Mouse (Mus musculus): ENCODE results near the gene Bloc1s1. TPM values are rescaled to one million over a fixed set of nuclear protein-coding genes. Genes with fewer than 3 reads are reported as not detected.

The Bloc1s1 gene
- polyA plus RNA-seq, 1 experiment from 2014 or later, result 196 TPM

DNA sequence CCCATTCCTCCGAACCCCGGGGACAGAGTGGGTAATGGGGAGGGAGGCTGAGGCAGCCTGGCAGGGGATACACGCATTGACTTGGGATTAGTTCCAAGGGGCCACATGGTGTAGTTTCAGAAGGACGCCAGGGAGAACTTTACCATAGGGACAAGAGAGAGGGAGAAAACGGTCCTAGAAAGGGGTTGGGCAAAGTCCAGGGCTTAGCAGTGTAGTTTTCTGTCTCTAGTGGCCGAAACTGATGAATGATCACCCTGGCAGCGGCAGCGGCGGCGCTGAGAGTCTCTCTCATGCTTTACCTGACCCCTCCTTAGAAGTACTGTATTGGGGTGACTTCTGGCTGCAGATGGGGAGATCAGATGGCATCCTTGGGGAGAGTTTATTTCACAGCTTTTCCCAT lies 34.5 kb upstream of the Bloc1s1 start:
- H3K27me3 ChIP-seq (ENCODE audit: control insufficient read depth, insufficient read depth, low read length), result no peaks in the 10 kb centered on the region
- no peak overlapping the region for H3K27ac ChIP-seq (replicated peaks; ENCODE audit: low read depth, low read length)
- 76% methylated on average over 10 of the region's 10 CpGs for WGBS
- H3K36me3 ChIP-seq (replicated peaks; ENCODE audit: control insufficient read depth, insufficient read depth, low read depth, low read length), result no peaks in the 10 kb centered on the region
- H3K9ac ChIP-seq (replicated peaks; ENCODE audit: low read length), result no peak overlapping the region
- H3K4me1 ChIP-seq (ENCODE audit: control insufficient read depth, insufficient read depth, low read length), result no peaks in the 10 kb centered on the region
- H3K9me3 ChIP-seq (replicated peaks; ENCODE audit: control insufficient read depth, low read length), result no peaks in the 10 kb centered on the region
- DNase-seq (ENCODE audit: low spot score) (no peak), ATAC-seq (replicated peaks; ENCODE audit: insufficient number of reproducible peaks, low FRiP score, low TSS enrichment, low read depth) (no peak)
- H3K4me2 ChIP-seq (ENCODE audit: low read depth, low read length), result no peak overlapping the region
- H3K4me3 ChIP-seq (ENCODE audit: low read depth, low read length), result no peak overlapping the region

DNA sequence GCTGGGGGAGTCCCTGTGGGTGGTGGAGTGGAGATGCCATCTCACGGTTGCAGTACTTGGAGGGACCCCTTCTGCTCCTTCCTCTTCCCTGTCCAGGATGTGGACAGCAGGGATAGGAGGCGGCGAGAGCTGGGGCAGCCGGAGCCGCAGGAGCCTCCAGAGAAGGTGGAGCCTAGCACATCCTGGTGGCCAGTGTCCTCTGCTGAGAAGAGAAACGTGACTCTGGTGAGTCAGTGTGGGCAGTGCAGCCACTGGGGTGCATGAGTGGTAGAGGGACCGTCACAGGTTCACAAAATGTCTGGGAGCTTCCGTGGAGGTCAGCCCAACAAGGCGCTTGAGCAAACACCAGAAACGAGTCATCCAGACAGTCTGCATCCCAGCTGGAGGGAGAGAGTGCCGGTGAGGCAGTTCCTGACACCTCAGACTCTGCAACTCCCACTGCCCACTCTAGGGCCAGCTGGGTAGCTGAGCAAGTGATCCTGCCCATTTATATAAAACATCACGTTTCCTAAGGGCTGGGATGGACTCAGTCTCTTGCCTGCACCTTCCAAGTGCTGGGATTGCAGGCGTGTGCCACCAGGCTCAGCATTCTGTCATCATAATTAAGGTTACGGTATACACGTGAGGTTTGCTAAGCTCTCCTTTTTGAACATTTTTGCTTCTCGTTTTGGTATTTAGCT lies 26.5 kb upstream of the Bloc1s1 start:
- DNase-seq (ENCODE audit: low spot score) (no peak), ATAC-seq (replicated peaks; ENCODE audit: insufficient number of reproducible peaks, low FRiP score, low TSS enrichment, low read depth) (no peak)
- Histone ChIP-seq H3K4me1 (ENCODE audit: control insufficient read depth, insufficient read depth, low read length) (no peaks in the 10 kb centered on the region), H3K9ac (replicated peaks; ENCODE audit: low read length) (no peak overlapping the region), H3K27me3 (ENCODE audit: control insufficient read depth, insufficient read depth, low read length) (no peaks in the 10 kb centered on the region), H3K27ac (replicated peaks; ENCODE audit: low read depth, low read length) (no peak overlapping the region), H3K36me3 (replicated peaks; ENCODE audit: control insufficient read depth, insufficient read depth, low read depth, low read length) (no peaks in the 10 kb centered on the region), H3K4me3 (ENCODE audit: low read depth, low read length) (no peak overlapping the region), H3K4me2 (ENCODE audit: low read depth, low read length) (no peak overlapping the region), H3K9me3 (replicated peaks; ENCODE audit: control insufficient read depth, low read length) (no peaks in the 10 kb centered on the region)
- 67% methylated on average over 16 of the region's 16 CpGs for WGBS

DNA sequence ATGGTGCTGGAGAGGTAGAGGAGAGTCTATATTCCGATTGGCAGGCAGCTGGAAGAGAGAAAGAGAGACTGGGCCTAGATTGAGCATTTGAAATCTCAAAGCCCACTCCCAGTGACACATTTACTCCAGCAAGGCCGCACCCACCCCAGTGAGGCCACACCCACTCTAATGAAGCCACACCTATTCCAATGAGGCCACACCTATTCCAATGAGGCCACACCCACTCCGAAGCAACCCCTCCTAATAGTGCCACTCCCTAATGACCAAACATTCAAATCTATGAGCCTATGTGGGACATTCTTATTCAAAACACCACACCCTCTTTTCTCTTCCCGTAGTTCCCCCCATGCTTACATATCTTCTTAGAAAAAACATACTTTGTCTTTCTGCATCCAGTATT lies 23.7 kb upstream of the Bloc1s1 start:
- Histone ChIP-seq H3K9ac (replicated peaks; ENCODE audit: low read length) (no peak overlapping the region), H3K27me3 (ENCODE audit: control insufficient read depth, insufficient read depth, low read length) (no peaks in the 10 kb centered on the region), H3K9me3 (replicated peaks; ENCODE audit: control insufficient read depth, low read length) (no peaks in the 10 kb centered on the region), H3K4me3 (ENCODE audit: low read depth, low read length) (no peak overlapping the region), H3K4me2 (ENCODE audit: low read depth, low read length) (no peak overlapping the region), H3K4me1 (ENCODE audit: control insufficient read depth, insufficient read depth, low read length) (no peaks in the 10 kb centered on the region), H3K27ac (replicated peaks; ENCODE audit: low read depth, low read length) (no peak overlapping the region), H3K36me3 (replicated peaks; ENCODE audit: control insufficient read depth, insufficient read depth, low read depth, low read length) (no peaks in the 10 kb centered on the region)
- 90% methylated on average over 4 of the region's 4 CpGs for WGBS
- DNase-seq (ENCODE audit: low spot score) (no peak), ATAC-seq (replicated peaks; ENCODE audit: insufficient number of reproducible peaks, low FRiP score, low TSS enrichment, low read depth) (no peak)

DNA sequence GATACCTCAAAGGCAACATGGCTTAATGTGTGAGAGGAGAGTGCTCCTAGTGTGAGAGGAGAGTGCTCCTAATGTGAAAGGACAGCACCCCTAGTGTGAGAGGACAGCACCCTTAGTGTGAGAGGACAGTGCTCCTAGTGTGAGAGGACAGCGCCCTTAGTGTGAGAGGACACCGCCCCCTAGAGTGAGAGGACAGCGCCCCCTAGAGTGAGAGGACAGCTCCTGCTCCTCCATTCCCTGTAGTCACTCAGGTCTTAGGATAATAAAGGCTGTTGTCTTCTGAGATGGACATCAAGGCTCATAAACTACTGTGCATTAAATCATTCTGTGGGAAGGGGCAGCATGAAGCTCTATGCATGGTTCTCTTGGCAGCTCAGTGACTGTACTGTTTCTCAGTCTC lies 21.8 kb upstream of the Bloc1s1 start:
- H3K27me3 ChIP-seq (ENCODE audit: control insufficient read depth, insufficient read depth, low read length), result no peaks in the 10 kb centered on the region
- no peak overlapping the region for H3K4me3 ChIP-seq (ENCODE audit: low read depth, low read length)
- ATAC-seq (replicated peaks; ENCODE audit: insufficient number of reproducible peaks, low FRiP score, low TSS enrichment, low read depth) (no peak), DNase-seq (ENCODE audit: low spot score) (peak; percentile 16)
- 16% methylated on average over 3 of the region's 3 CpGs for WGBS
- H3K27ac ChIP-seq (replicated peaks; ENCODE audit: low read depth, low read length), result no peak overlapping the region
- no peak overlapping the region for H3K9ac ChIP-seq (replicated peaks; ENCODE audit: low read length)
- no peaks in the 10 kb centered on the region for H3K36me3 ChIP-seq (replicated peaks; ENCODE audit: control insufficient read depth, insufficient read depth, low read depth, low read length)
- H3K4me1 ChIP-seq (ENCODE audit: control insufficient read depth, insufficient read depth, low read length), result no peaks in the 10 kb centered on the region
- H3K9me3 ChIP-seq (replicated peaks; ENCODE audit: control insufficient read depth, low read length), result no peaks in the 10 kb centered on the region
- H3K4me2 ChIP-seq (ENCODE audit: low read depth, low read length), result no peak overlapping the region

DNA sequence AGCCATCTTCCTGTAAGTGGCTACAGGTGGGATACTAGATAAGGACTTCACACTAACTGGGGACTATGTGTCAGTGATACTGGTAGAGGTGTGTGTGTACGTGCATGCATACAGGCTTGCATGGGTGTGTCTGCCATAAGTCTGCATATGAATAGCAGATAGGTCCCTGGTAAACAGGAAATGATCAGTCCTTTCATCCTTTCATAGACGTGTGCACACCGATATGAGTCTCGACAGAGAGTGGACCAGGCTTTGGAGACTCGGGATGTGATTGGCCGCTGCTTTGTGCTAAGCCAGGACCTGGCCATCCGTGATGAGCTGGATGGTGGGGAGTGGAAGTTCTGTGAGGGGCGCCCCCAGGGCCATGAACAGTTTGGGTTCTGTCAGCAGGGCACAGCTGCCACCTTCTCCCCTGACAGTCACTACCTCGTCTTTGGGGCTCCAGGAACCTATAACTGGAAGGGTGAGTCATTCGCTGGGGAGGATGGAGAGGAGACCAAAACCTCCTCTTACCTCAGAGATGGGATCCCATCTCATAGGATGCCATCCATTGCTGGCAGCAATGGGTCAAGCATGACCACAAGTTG lies 16.7 kb upstream of the Bloc1s1 start:
- ATAC-seq (replicated peaks; ENCODE audit: insufficient number of reproducible peaks, low FRiP score, low TSS enrichment, low read depth), result no peak
- Histone ChIP-seq H3K4me1 (ENCODE audit: control insufficient read depth, insufficient read depth, low read length) (no peaks in the 10 kb centered on the region), H3K36me3 (replicated peaks; ENCODE audit: control insufficient read depth, insufficient read depth, low read depth, low read length) (no peaks in the 10 kb centered on the region), H3K27me3 (ENCODE audit: control insufficient read depth, insufficient read depth, low read length) (peaks cover 7% of the 10 kb centered on the region), H3K4me3 (ENCODE audit: low read depth, low read length) (no peak overlapping the region), H3K9me3 (replicated peaks; ENCODE audit: control insufficient read depth, low read length) (no peaks in the 10 kb centered on the region), H3K4me2 (ENCODE audit: low read depth, low read length) (no peak overlapping the region), H3K27ac (replicated peaks; ENCODE audit: low read depth, low read length) (no peak overlapping the region), H3K9ac (replicated peaks; ENCODE audit: low read length) (no peak overlapping the region)
- 83% methylated on average over 10 of the region's 10 CpGs for WGBS
- DNase-seq (ENCODE audit: low spot score), result no peak

DNA sequence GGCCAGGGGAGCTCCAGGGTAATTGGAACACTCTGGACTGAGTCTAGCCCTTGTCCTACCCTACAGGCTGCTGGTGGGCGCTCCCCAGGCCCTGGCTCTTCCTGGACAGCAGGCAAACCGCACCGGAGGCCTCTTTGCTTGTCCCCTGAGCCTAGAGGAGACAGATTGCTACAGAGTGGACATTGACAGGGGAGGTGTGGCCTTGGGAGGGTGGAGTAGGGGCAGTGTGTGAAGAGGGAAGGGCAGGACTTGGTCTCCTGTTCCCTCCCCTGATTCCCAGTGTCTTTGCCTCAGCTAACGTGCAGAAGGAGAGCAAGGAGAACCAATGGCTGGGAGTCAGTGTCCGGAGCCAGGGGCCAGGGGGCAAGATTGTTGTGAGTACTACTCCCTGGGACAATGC lies 15.1 kb upstream of the Bloc1s1 start:
- 54% methylated on average over 5 of the region's 5 CpGs for WGBS
- no peak for DNase-seq (ENCODE audit: low spot score)
- no peaks in the 10 kb centered on the region for H3K36me3 ChIP-seq (replicated peaks; ENCODE audit: control insufficient read depth, insufficient read depth, low read depth, low read length)

DNA sequence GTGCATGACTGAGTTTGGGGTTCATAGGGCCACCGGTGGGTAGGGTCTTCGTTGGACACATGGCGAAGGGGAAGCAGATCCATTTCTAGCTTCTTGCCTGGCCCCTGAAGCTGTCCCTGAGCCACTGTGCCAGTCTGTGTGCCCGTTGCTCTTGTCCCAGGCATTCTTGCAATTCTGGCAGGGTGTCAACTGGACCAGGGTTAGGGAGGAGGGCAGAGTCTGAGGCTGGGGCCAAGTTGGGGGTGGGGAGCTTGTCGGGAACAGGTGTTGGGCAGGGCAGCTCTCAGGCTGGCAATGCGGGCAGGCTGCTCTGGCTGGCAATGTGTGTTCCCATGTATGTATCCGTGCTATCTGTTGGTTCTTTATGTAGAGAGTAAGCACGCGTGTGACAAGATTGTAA lies 14.6 kb upstream of the Bloc1s1 start:
- WGBS, result 81% methylated on average over 9 of the region's 9 CpGs
- Histone ChIP-seq H3K4me2 (ENCODE audit: low read depth, low read length) (no peak overlapping the region), H3K4me1 (ENCODE audit: control insufficient read depth, insufficient read depth, low read length) (no peaks in the 10 kb centered on the region; the same call in 1 of the 2 replicates), H3K9me3 (replicated peaks; ENCODE audit: control insufficient read depth, low read length) (no peaks in the 10 kb centered on the region), H3K36me3 (replicated peaks; ENCODE audit: control insufficient read depth, insufficient read depth, low read depth, low read length) (no peaks in the 10 kb centered on the region), H3K27me3 (ENCODE audit: control insufficient read depth, insufficient read depth, low read length) (peaks cover 23% of the 10 kb centered on the region), H3K9ac (replicated peaks; ENCODE audit: low read length) (no peak overlapping the region), H3K4me3 (ENCODE audit: low read depth, low read length) (no peak overlapping the region), H3K27ac (replicated peaks; ENCODE audit: low read depth, low read length) (no peak overlapping the region)
- no peak for DNase-seq (ENCODE audit: low spot score)
- no peak for ATAC-seq (replicated peaks; ENCODE audit: insufficient number of reproducible peaks, low FRiP score, low TSS enrichment, low read depth)

More for the DNA sequence above, 15.1 kb upstream of the Bloc1s1 start:
- Histone ChIP-seq H3K4me2 (ENCODE audit: low read depth, low read length) (no peak overlapping the region), H3K27me3 (ENCODE audit: control insufficient read depth, insufficient read depth, low read length) (peaks cover 17% of the 10 kb centered on the region), H3K9me3 (replicated peaks; ENCODE audit: control insufficient read depth, low read length) (no peaks in the 10 kb centered on the region), H3K9ac (replicated peaks; ENCODE audit: low read length) (no peak overlapping the region), H3K4me1 (ENCODE audit: control insufficient read depth, insufficient read depth, low read length) (no peaks in the 10 kb centered on the region; the same call in 1 of the 2 replicates), H3K4me3 (ENCODE audit: low read depth, low read length) (no peak overlapping the region), H3K27ac (replicated peaks; ENCODE audit: low read depth, low read length) (no peak overlapping the region)
- no peak for ATAC-seq (replicated peaks; ENCODE audit: insufficient number of reproducible peaks, low FRiP score, low TSS enrichment, low read depth)

DNA sequence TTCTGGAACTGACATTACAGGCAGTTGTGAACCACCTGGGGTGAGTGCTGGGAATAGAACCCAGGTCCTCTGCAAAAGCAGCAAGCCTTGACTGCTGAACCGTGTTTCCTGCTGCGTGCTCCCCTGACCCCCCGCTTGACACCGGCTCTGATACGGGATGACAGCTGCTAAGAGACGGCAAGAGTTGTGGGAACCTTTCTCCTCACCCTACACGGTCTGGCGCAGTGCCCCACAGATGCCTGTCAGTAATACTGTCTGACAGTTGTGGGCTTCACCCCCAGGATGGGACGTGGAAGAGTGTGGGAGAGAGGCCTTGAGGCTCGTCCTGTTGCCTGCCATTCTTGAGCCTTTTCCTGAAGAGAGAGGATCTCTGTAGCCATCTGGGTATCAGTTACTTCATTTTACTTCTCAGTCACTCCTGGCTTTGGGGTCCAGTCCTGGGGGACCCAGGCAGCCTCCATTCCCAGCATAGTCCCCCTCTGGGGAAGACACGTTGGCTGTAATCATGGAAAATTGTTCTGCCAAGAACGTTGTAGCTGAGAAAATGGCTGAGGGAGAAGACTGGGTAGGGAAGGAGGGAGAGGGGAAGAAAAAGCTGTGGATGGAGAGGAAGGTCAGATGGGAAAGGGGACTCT lies 14.0 kb upstream of the Bloc1s1 start:
- WGBS, result 61% methylated on average over 12 of the region's 12 CpGs
- DNase-seq (ENCODE audit: low spot score) (no peak), ATAC-seq (replicated peaks; ENCODE audit: insufficient number of reproducible peaks, low FRiP score, low TSS enrichment, low read depth) (no peak)

More for the DNA sequence above, 14.0 kb upstream of the Bloc1s1 start:
- Histone ChIP-seq H3K27me3 (ENCODE audit: control insufficient read depth, insufficient read depth, low read length) (peaks cover 25% of the 10 kb centered on the region), H3K9ac (replicated peaks; ENCODE audit: low read length) (no peak overlapping the region), H3K4me1 (ENCODE audit: control insufficient read depth, insufficient read depth, low read length) (no peaks in the 10 kb centered on the region; the same call in 1 of the 2 replicates), H3K36me3 (replicated peaks; ENCODE audit: control insufficient read depth, insufficient read depth, low read depth, low read length) (no peaks in the 10 kb centered on the region), H3K4me3 (ENCODE audit: low read depth, low read length) (no peak overlapping the region), H3K27ac (replicated peaks; ENCODE audit: low read depth, low read length) (no peak overlapping the region), H3K9me3 (replicated peaks; ENCODE audit: control insufficient read depth, low read length) (no peaks in the 10 kb centered on the region), H3K4me2 (ENCODE audit: low read depth, low read length) (no peak overlapping the region)
